Mouse (Mus musculus) cortical plate, adult 2 months (tissue): Measurements from ENCODE around the gene Spin4.

Experiments
- CTCF ChIP-seq: fragments of 200-500 bp; IDR thresholded peaks from 2 replicates; pipeline ENCODE4 v1.5.1; 2011; ENCODE audit warnings: mild to moderate bottlenecking, control low read depth, low read length; ENCODE audit not compliant: insufficient read depth; ENCODE audit errors: extremely low read depth
- POLR2A ChIP-seq: fragments of 200-500 bp; IDR thresholded peaks from 2 replicates; pipeline ENCODE4 v1.6.1; 2011; ENCODE audit warnings: mild to moderate bottlenecking, low read length, control low read depth; ENCODE audit not compliant: insufficient read depth; ENCODE audit errors: extremely low read depth

DNA sequence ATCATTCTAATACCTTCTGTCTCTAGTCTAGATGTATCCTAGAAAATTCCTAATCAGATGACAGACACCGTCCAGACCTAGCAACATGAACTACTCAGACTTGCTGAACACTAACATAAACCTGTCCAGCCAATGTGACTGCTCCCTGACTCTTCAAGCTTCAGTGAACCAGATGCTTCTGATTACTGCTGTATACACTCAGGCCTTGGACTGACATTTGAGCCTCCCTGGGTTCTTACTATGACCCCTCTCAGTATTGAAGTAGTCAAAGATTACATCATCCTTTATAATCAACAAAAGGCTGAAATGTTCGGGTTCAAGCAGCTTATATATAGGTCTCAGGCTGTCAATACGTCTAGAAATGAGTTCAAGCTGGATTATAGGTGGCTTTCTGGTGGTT lies 32.4 kb downstream of the Spin4 start:
- no peak for TF ChIP-seq CTCF
- TF ChIP-seq POLR2A, result no peak
